Mouse (Mus musculus) embryonic facial prominence, embryonic 13.5 days (tissue): ENCODE measurements around the gene Tomm34. TPM values are rescaled to one million over a fixed set of nuclear protein-coding genes. Genes with fewer than 3 reads are reported as not detected.

Experiments
- ATAC-seq: fragments of 200-750 bp; cut with Nextera tagmentation; 2 replicates; pipeline ENCODE4 v1.8.0; 2017; ENCODE audit warnings: low read depth; ENCODE audit not compliant: insufficient number of reproducible peaks, insufficient read depth, low FRiP score, low TSS enrichment
- H3K27ac ChIP-seq: fragments of 300-500 bp; sonication (generic); 2 replicates; pipeline ENCODE4 v1.5.1; 2015; ENCODE audit warnings: moderate library complexity, mild to moderate bottlenecking, inconsistent platforms
- H3K27me3 ChIP-seq: fragments of 300-500 bp; sonication (generic); 2 replicates; pipeline ENCODE4 v1.6.1; 2015; ENCODE audit warnings: mild to moderate bottlenecking, inconsistent platforms
- H3K36me3 ChIP-seq: fragments of 300-500 bp; sonication (generic); 2 replicates; pipeline ENCODE4 v1.6.1; 2015; ENCODE audit warnings: mild to moderate bottlenecking, inconsistent platforms
- H3K4me1 ChIP-seq: fragments of 300-500 bp; sonication (generic); 2 replicates; pipeline ENCODE4 v1.6.1; 2015; ENCODE audit warnings: inconsistent platforms
- H3K4me2 ChIP-seq: fragments of 300-500 bp; sonication (generic); 2 replicates; pipeline ENCODE4 v1.6.1; 2015; ENCODE audit warnings: moderate library complexity, mild to moderate bottlenecking, inconsistent platforms
- H3K4me3 ChIP-seq: fragments of 300-500 bp; sonication (generic); 2 replicates; pipeline ENCODE4 v1.5.1; 2015; ENCODE audit warnings: mild to moderate bottlenecking, inconsistent platforms
- H3K9ac ChIP-seq: fragments of 300-500 bp; sonication (generic); 2 replicates; pipeline ENCODE4 v1.6.1; 2015; ENCODE audit warnings: mild to moderate bottlenecking, inconsistent platforms
- H3K9me3 ChIP-seq: fragments of 300-500 bp; sonication (generic); 2 replicates; pipeline ENCODE4 v1.6.1; 2016; ENCODE audit warnings: inconsistent platforms
- WGBS: fragments of 180-500 bp; shearing (Covaris S2); methylation state at CpG from one replicate; pipeline ENCODE4 v1.1.7; 2015; ENCODE audit warnings: mixed read lengths; 5-methylcytosine and 5-hydroxymethylcytosine counted together
- polyA plus RNA-seq: library from polyadenylated mRNA; unstranded; fragments of >200 nt; fragmentation: Nextera tagmentation; extraction: Ambion mirVana; gene quantifications from 2 replicates; pipeline ENCODE4 v1.2.1, GENCODE M21; 2015

Tomm34 gene
- polyA plus RNA-seq, 1 experiment from 2014 or later: 59.1 TPM

- H3K36me3 ChIP-seq: peaks cover 64% of the 10 kb centered on the region
- no peaks in the 10 kb centered on the region for H3K27me3 ChIP-seq
- no peak overlapping the region for H3K27ac ChIP-seq
- no peak overlapping the region for H3K4me3 ChIP-seq
- H3K9me3 ChIP-seq: no peaks in the 10 kb centered on the region
- no peak overlapping the region for H3K9ac ChIP-seq
- no peak for ATAC-seq
- WGBS: 93% methylated on average over 11 of the region's 11 CpGs
- no peak overlapping the region for H3K4me2 ChIP-seq
- no peaks in the 10 kb centered on the region for H3K4me1 ChIP-seq
Observed at GRCm38 (mm10) chr2:164098603-164099250, 27.8 kb upstream of the Tomm34 start.

- 82% methylated on average over 7 of the region's 7 CpGs for WGBS
- no peaks in the 10 kb centered on the region for H3K27me3 ChIP-seq
- ATAC-seq: no peak
- no peaks in the 10 kb centered on the region for H3K4me1 ChIP-seq
- H3K36me3 ChIP-seq: peaks cover 48% of the 10 kb centered on the region
- no peak overlapping the region for H3K9ac ChIP-seq
- no peaks in the 10 kb centered on the region for H3K9me3 ChIP-seq
- H3K27ac ChIP-seq: no peak overlapping the region
- H3K4me2 ChIP-seq: no peak overlapping the region
- H3K4me3 ChIP-seq: no peak overlapping the region
Observed at GRCm38 (mm10) chr2:164094152-164094551, 23.2 kb upstream of the Tomm34 start.

- H3K27ac ChIP-seq: no peak overlapping the region
- H3K4me2 ChIP-seq: no peak overlapping the region
- ATAC-seq: no peak
- no peak overlapping the region for H3K9ac ChIP-seq
- no peaks in the 10 kb centered on the region for H3K4me1 ChIP-seq
- peaks cover 60% of the 10 kb centered on the region for H3K36me3 ChIP-seq
- no peaks in the 10 kb centered on the region for H3K27me3 ChIP-seq
- H3K9me3 ChIP-seq: no peaks in the 10 kb centered on the region
- H3K4me3 ChIP-seq: no peak overlapping the region
- WGBS: 87% methylated on average over 4 of the region's 4 CpGs
Observed at GRCm38 (mm10) chr2:164089508-164089907, 18.5 kb upstream of the Tomm34 start.

GRCm38 (mm10) chr2:164087416-164088017, 16.5 kb upstream of the Tomm34 start:
- Histone ChIP-seq H3K9ac (no peak overlapping the region), H3K9me3 (no peaks in the 10 kb centered on the region), H3K4me1 (no peaks in the 10 kb centered on the region), H3K27me3 (no peaks in the 10 kb centered on the region), H3K4me2 (no peak overlapping the region), H3K36me3 (peaks cover 76% of the 10 kb centered on the region), H3K4me3 (no peak overlapping the region), H3K27ac (no peak overlapping the region)
- WGBS: 82% methylated on average over 6 of the region's 6 CpGs
- ATAC-seq: no peak

GRCm38 (mm10) chr2:164084342-164084700, 13.4 kb upstream of the Tomm34 start:
- Histone ChIP-seq H3K4me1 (no peaks in the 10 kb centered on the region), H3K9ac (no peak overlapping the region), H3K27ac (no peak overlapping the region), H3K27me3 (no peaks in the 10 kb centered on the region), H3K9me3 (no peaks in the 10 kb centered on the region), H3K4me2 (no peak overlapping the region), H3K36me3 (peaks cover 90% of the 10 kb centered on the region), H3K4me3 (no peak overlapping the region)
- WGBS: 72% methylated on average over 7 of the region's 7 CpGs
- no peak for ATAC-seq

GRCm38 (mm10) chr2:164083609-164084341, 12.8 kb upstream of the Tomm34 start:
- Histone ChIP-seq H3K9me3 (no peaks in the 10 kb centered on the region), H3K9ac (no peak overlapping the region), H3K4me3 (no peak overlapping the region), H3K4me2 (no peak overlapping the region), H3K27ac (no peak overlapping the region), H3K27me3 (no peaks in the 10 kb centered on the region), H3K36me3 (peaks cover 84% of the 10 kb centered on the region), H3K4me1 (no peaks in the 10 kb centered on the region)
- 87% methylated on average over 19 of the region's 19 CpGs for WGBS
- ATAC-seq: no peak

GRCm38 (mm10) chr2:164082175-164082574, 11.2 kb upstream of the Tomm34 start:
- Histone ChIP-seq H3K9ac (no peak overlapping the region), H3K36me3 (peaks cover 68% of the 10 kb centered on the region), H3K9me3 (no peaks in the 10 kb centered on the region), H3K4me3 (no peak overlapping the region), H3K27ac (no peak overlapping the region), H3K4me2 (no peak overlapping the region), H3K4me1 (no peaks in the 10 kb centered on the region), H3K27me3 (no peaks in the 10 kb centered on the region)
- ATAC-seq: no peak
- 84% methylated on average over 10 of the region's 10 CpGs for WGBS

GRCm38 (mm10) chr2:164081577-164081976, 10.6 kb upstream of the Tomm34 start:
- Histone ChIP-seq H3K27ac (no peak overlapping the region), H3K36me3 (peaks cover 62% of the 10 kb centered on the region), H3K4me3 (no peak overlapping the region), H3K27me3 (no peaks in the 10 kb centered on the region), H3K4me2 (no peak overlapping the region), H3K9me3 (no peaks in the 10 kb centered on the region), H3K9ac (no peak overlapping the region), H3K4me1 (no peaks in the 10 kb centered on the region)
- no peak for ATAC-seq
- WGBS: 97% methylated on average over 10 of the region's 10 CpGs

- H3K27me3 ChIP-seq: no peaks in the 10 kb centered on the region
- H3K27ac ChIP-seq: no peak overlapping the region
- peaks cover 48% of the 10 kb centered on the region for H3K36me3 ChIP-seq
- 86% methylated on average over 6 of the region's 6 CpGs for WGBS
- H3K4me2 ChIP-seq: no peak overlapping the region
- no peak overlapping the region for H3K4me3 ChIP-seq
- no peak overlapping the region for H3K9ac ChIP-seq
- H3K9me3 ChIP-seq: no peaks in the 10 kb centered on the region
- no peak for ATAC-seq
- H3K4me1 ChIP-seq: peaks cover 12% of the 10 kb centered on the region
Observed at GRCm38 (mm10) chr2:164079488-164079887, 8.5 kb upstream of the Tomm34 start.

- Histone ChIP-seq H3K4me3 (no peak overlapping the region), H3K9me3 (no peaks in the 10 kb centered on the region), H3K36me3 (peaks cover 34% of the 10 kb centered on the region), H3K4me2 (no peak overlapping the region), H3K27ac (no peak overlapping the region), H3K4me1 (peaks cover 12% of the 10 kb centered on the region), H3K27me3 (no peaks in the 10 kb centered on the region), H3K9ac (no peak overlapping the region)
- no peak for ATAC-seq
- WGBS: 90% methylated on average over 5 of the region's 5 CpGs
Observed at GRCm38 (mm10) chr2:164077875-164078274, 6.9 kb upstream of the Tomm34 start.

GRCm38 (mm10) chr2:164076874-164077425, 6.0 kb upstream of the Tomm34 start:
- Histone ChIP-seq H3K27me3 (no peaks in the 10 kb centered on the region), H3K4me3 (no peak overlapping the region), H3K9ac (no peak overlapping the region), H3K4me2 (no peak overlapping the region), H3K9me3 (no peaks in the 10 kb centered on the region), H3K36me3 (peaks cover 26% of the 10 kb centered on the region), H3K4me1 (peaks cover 16% of the 10 kb centered on the region), H3K27ac (no peak overlapping the region)
- 89% methylated on average over 8 of the region's 8 CpGs for WGBS
- no peak for ATAC-seq

- no peaks in the 10 kb centered on the region for H3K9me3 ChIP-seq
- no peaks in the 10 kb centered on the region for H3K27me3 ChIP-seq
- H3K27ac ChIP-seq: no peak overlapping the region
- H3K9ac ChIP-seq: peak overlapping the region; percentile 88
- peak overlapping the region; percentile 95 for H3K4me3 ChIP-seq
- peaks cover 7% of the 10 kb centered on the region for H3K36me3 ChIP-seq
- peaks cover 16% of the 10 kb centered on the region for H3K4me1 ChIP-seq
- 41% methylated on average over 5 of the region's 5 CpGs for WGBS
- H3K4me2 ChIP-seq: peak overlapping the region; percentile 92
- ATAC-seq: no peak
Observed at GRCm38 (mm10) chr2:164075088-164075487, 4.1 kb upstream of the Tomm34 start.
